Mouse (Mus musculus): ENCODE measurements around the gene Pln. TPM values are rescaled to one million over a fixed set of nuclear protein-coding genes. Genes with fewer than 3 reads are reported as not detected.
A peak's percentile ranks its signal among the peaks of the same experiment; 100 is the strongest.

Gene Pln
- total RNA-seq, 1 experiment = not detected

DNA sequence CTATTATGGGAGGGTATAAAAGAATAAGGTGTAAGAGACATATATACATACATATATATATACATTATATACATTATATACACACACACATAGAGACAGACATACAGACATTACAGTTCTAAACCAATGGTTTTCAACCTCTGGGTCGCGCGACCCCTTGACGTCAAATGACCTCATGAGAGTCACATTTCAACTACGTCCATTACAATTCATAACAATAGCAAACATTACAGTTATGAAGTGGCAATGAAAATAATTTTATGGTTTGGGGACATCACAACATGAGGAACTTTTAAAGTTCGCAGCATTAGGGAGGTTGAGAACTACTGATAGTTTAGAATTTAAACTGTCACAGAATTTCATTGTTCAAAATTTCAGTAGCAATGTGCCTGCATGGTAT, 40.8 kb downstream of the Pln start:
- no peak overlapping the region for H3K4me3 ChIP-seq (ENCODE audit: insufficient read depth in 1 of 2, low read depth in 1 of 2, low read length in 2 of 2, poor library complexity in 1 of 2, severe bottlenecking in 1 of 2)
- TF ChIP-seq CHD2 (IDR thresholded peaks at IDR 0.05; ENCODE audit: low read depth, low read length) (no peak), ZNF384 (IDR thresholded peaks at IDR 0.05; ENCODE audit: low read depth, low read length) (no peak), HCFC1 (IDR thresholded peaks at IDR 0.05; ENCODE audit: borderline replicate concordance, insufficient read depth, low read length) (no peak)
- no peak for DNase-seq (ENCODE audit: low read depth, low spot score)

DNA sequence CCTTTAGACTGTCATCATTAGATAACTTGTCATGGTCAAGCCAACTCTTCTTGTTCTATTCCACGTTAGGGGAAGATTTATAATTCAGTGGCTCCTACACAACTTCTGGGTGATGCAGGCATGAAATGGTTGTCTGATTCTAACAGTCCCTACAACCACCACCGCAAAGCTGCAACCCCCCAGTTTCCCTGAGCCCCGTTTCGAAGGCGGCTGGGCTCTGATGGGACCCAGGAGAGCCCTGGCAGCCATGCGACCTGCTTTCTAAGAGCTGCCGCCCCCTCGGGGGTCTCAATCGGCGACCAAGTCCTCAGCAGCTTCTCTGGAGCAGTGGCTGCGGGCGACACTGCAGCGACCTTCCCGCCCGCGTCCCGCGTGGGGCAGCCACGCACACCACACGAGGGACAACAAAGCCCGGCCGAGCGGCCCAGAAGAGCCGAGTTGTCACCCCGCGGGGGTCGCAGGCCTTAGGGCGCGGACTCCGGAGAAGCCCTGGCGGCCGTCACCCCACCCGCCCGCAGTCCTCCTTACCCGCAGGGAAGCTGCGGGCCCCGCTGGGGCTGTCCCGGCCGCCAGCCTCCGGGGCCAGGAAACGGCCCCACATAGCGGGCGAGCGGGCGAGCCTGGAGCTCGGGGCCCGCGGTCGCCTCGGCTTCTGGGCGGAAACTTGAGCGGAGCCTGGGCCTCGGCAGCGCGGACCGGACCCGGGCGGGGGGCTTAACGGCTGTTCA, 41.7 kb downstream of the Pln start:
- Histone ChIP-seq H3K4me1 (ENCODE audit: control insufficient read depth in 2 of 2, insufficient read depth in 2 of 2, low read length in 2 of 2, poor library complexity in 1 of 2) (no peaks in the 10 kb centered on the region), H3K36me3 (ENCODE audit: control insufficient read depth, insufficient read depth, low read length, poor library complexity, severe bottlenecking) (no peaks in the 10 kb centered on the region), H3K4me3 (ENCODE audit: insufficient read depth in 1 of 2, low read depth in 1 of 2, low read length in 2 of 2, poor library complexity in 1 of 2, severe bottlenecking in 1 of 2) (peak overlapping the region; percentile 76 to 81), H3K27ac (ENCODE audit: insufficient read depth, low read depth, low read length, poor library complexity, severe bottlenecking) (no peak overlapping the region), H3K9me3 (ENCODE audit: control insufficient read depth, insufficient read depth, low read depth, low read length) (no peaks in the 10 kb centered on the region), H3K9ac (ENCODE audit: insufficient read depth, low read depth, low read length, poor library complexity, severe bottlenecking) (peak overlapping the region; percentile 83)
- peak; percentile 6 for DNase-seq (ENCODE audit: low read depth, low spot score)
- in situ Hi-C loops (cut with MboI; ENCODE audit: low sequenced_read_pairs in 2 of 2, unreplicated experiment in 2 of 2) = no loop called here
- TF ChIP-seq CHD2 (IDR thresholded peaks at IDR 0.05; ENCODE audit: low read depth, low read length) (no peak), ZNF384 (IDR thresholded peaks at IDR 0.05; ENCODE audit: low read depth, low read length) (no peak), HCFC1 (IDR thresholded peaks at IDR 0.05; ENCODE audit: borderline replicate concordance, insufficient read depth, low read length) (no peak)

More for the DNA sequence above, 40.8 kb downstream of the Pln start:
- Histone ChIP-seq H3K36me3 (ENCODE audit: control insufficient read depth, insufficient read depth, low read length, poor library complexity, severe bottlenecking) (no peaks in the 10 kb centered on the region), H3K4me1 (ENCODE audit: control insufficient read depth in 2 of 2, insufficient read depth in 2 of 2, low read length in 2 of 2, poor library complexity in 1 of 2) (no peaks in the 10 kb centered on the region), H3K9me3 (ENCODE audit: control insufficient read depth, insufficient read depth, low read depth, low read length) (no peaks in the 10 kb centered on the region), H3K9ac (ENCODE audit: insufficient read depth, low read depth, low read length, poor library complexity, severe bottlenecking) (no peak overlapping the region), H3K27ac (ENCODE audit: insufficient read depth, low read depth, low read length, poor library complexity, severe bottlenecking) (no peak overlapping the region)
- in situ Hi-C loops (cut with MboI; ENCODE audit: low sequenced_read_pairs in 2 of 2, unreplicated experiment in 2 of 2) = no loop called here

DNA sequence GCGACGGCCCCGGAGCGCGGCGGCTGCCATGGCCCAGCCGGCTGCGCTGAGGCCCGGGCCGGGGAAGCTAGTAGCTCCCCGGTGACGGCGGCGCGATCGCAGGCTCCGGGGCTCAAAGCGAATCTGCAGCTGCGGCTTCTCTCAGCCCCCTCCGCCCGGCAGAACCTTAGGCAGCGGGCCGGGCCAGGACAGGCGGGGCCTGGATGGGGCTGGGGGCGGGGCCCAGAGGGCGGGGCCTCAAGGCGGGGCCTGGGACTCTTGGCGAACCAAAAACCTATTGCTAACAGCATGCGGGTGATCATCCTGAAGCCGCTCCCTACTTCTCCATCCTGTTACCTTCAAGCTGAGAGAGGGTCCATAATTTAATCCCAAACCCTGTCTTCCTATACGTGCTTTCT, 42.2 kb downstream of the Pln start, which contains the start of gene Cep85l:
Cep85l (minus strand) TSS at position 239 of the 398 bp plus-strand sequence.
- in situ Hi-C loops (cut with MboI; ENCODE audit: low sequenced_read_pairs in 2 of 2, unreplicated experiment in 2 of 2) = no loop called here
- Histone ChIP-seq H3K27ac (ENCODE audit: insufficient read depth, low read depth, low read length, poor library complexity, severe bottlenecking) (no peak within 1 kb of the TSS), H3K9ac (ENCODE audit: insufficient read depth, low read depth, low read length, poor library complexity, severe bottlenecking) (peak within 1 kb of the TSS; percentile 83), H3K9me3 (ENCODE audit: control insufficient read depth, insufficient read depth, low read depth, low read length) (no peaks in the 10 kb centered on the region), H3K4me3 (ENCODE audit: insufficient read depth in 1 of 2, low read depth in 1 of 2, low read length in 2 of 2, poor library complexity in 1 of 2, severe bottlenecking in 1 of 2) (peak within 1 kb of the TSS; percentile 76 to 81), H3K36me3 (ENCODE audit: control insufficient read depth, insufficient read depth, low read length, poor library complexity, severe bottlenecking) (no peaks in the 10 kb centered on the region), H3K4me1 (ENCODE audit: control insufficient read depth in 2 of 2, insufficient read depth in 2 of 2, low read length in 2 of 2, poor library complexity in 1 of 2) (no peaks in the 10 kb centered on the region)
- no peak for TF ChIP-seq CHD2 (IDR thresholded peaks at IDR 0.05; ENCODE audit: low read depth, low read length)
- no peak for TF ChIP-seq ZNF384 (IDR thresholded peaks at IDR 0.05; ENCODE audit: low read depth, low read length)
- TF ChIP-seq MAFK (IDR thresholded peaks at IDR 0.05; ENCODE audit: insufficient read depth, low read depth, low read length) = no peak
- TF ChIP-seq ZC3H11A (IDR thresholded peaks at IDR 0.05; ENCODE audit: borderline replicate concordance, low read depth, low read length) = no peak
- TF ChIP-seq HCFC1 (IDR thresholded peaks at IDR 0.05; ENCODE audit: borderline replicate concordance, insufficient read depth, low read length) = no peak
- peak; percentile 76 for DNase-seq (ENCODE audit: low read depth, low spot score)

DNA sequence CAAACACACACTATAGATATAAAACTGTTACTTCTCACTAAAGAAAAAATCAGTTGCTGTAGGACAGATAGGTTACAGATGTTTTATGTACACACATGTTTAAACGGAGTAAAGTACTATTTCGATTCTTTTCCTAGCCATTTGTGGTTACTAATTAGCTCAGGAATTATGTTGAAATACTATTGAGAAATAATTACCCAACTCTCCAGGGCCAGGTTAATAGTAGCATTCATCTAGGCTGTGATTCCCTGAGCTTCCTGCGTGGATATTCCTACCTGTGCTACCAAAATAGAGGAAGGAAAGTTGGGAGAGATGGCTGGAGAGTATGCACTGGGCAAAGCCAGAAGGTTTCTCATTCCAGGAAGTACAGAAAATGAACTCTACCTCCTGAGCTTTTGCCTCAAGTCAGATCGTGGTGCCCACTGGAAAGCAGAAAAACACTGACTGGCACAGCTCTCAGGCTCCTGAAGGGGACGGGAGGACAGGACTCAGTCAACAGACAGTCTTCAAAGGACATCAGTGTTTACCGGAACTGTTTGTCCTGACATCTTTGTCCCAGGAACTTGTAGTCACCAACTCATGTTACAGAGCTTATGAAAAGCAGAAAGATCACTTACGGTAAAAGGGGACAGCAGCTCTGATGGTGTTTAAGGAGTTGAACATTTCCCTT, 45.4 kb downstream of the Pln start:
- no peaks in the 10 kb centered on the region for H3K4me1 ChIP-seq (ENCODE audit: control insufficient read depth in 2 of 2, insufficient read depth in 2 of 2, low read length in 2 of 2, poor library complexity in 1 of 2)
- no peak for DNase-seq (ENCODE audit: low read depth, low spot score)
- TF ChIP-seq MAFK (IDR thresholded peaks at IDR 0.05; ENCODE audit: insufficient read depth, low read depth, low read length) = no peak
- no peak for TF ChIP-seq ZNF384 (IDR thresholded peaks at IDR 0.05; ENCODE audit: low read depth, low read length)
- no peak for TF ChIP-seq HCFC1 (IDR thresholded peaks at IDR 0.05; ENCODE audit: borderline replicate concordance, insufficient read depth, low read length)
- no peak for TF ChIP-seq ZC3H11A (IDR thresholded peaks at IDR 0.05; ENCODE audit: borderline replicate concordance, low read depth, low read length)
- TF ChIP-seq CHD2 (IDR thresholded peaks at IDR 0.05; ENCODE audit: low read depth, low read length) = no peak
- H3K9ac ChIP-seq (ENCODE audit: insufficient read depth, low read depth, low read length, poor library complexity, severe bottlenecking) = no peak overlapping the region
- H3K36me3 ChIP-seq (ENCODE audit: control insufficient read depth, insufficient read depth, low read length, poor library complexity, severe bottlenecking) = no peaks in the 10 kb centered on the region
- H3K27ac ChIP-seq (ENCODE audit: insufficient read depth, low read depth, low read length, poor library complexity, severe bottlenecking) = no peak overlapping the region
- in situ Hi-C loops (cut with MboI; ENCODE audit: low sequenced_read_pairs in 2 of 2, unreplicated experiment in 2 of 2) = no loop called here
- H3K9me3 ChIP-seq (ENCODE audit: control insufficient read depth, insufficient read depth, low read depth, low read length) = no peaks in the 10 kb centered on the region
- H3K4me3 ChIP-seq (ENCODE audit: insufficient read depth in 1 of 2, low read depth in 1 of 2, low read length in 2 of 2, poor library complexity in 1 of 2, severe bottlenecking in 1 of 2) = no peak overlapping the region
